Mouse (Mus musculus) C2C12 (cell line): Measurements from ENCODE around the gene Ikzf5. TPM values are rescaled to one million over a fixed set of nuclear protein-coding genes. Genes with fewer than 3 reads are reported as not detected.

Source experiments
- H3K27me3 ChIP-seq: one replicate; pipeline ENCODE4 v1.6.1; 2011; ENCODE audit not compliant: control insufficient read depth, insufficient read depth, insufficient read length
- H3K36me3 ChIP-seq: one replicate; pipeline ENCODE4 v1.6.1; 2011; ENCODE audit not compliant: control insufficient read depth, insufficient read depth
- H3K4me3 ChIP-seq: one replicate; pipeline ENCODE4 v1.5.1; 2011; ENCODE audit warnings: mild to moderate bottlenecking, control low read depth; ENCODE audit not compliant: poor library complexity, insufficient read depth, severe bottlenecking
- H3K79me2 ChIP-seq: one replicate; pipeline ENCODE4 v1.6.1; 2011; ENCODE audit not compliant: control insufficient read depth, insufficient read depth
- H3K79me3 ChIP-seq: one replicate; pipeline ENCODE4 v1.6.1; 2011; ENCODE audit warnings: low read depth, control low read depth
- H3ac ChIP-seq: one replicate; pipeline ENCODE3; 2011; ENCODE audit warnings: low read depth; ENCODE audit not compliant: control insufficient read depth, insufficient read length
- CEBPB ChIP-seq: IDR thresholded peaks from one replicate; pipeline ENCODE4 v1.6.1; 2011; ENCODE audit warnings: low read depth, mild to moderate bottlenecking, control low read depth, moderate library complexity
- CTCF ChIP-seq: IDR thresholded peaks from one replicate; pipeline ENCODE4 v1.5.1; 2011; ENCODE audit not compliant: control insufficient read depth, insufficient read depth, insufficient read length
- FOSL1 ChIP-seq: IDR thresholded peaks from one replicate; pipeline ENCODE4 v1.8.0; 2011; ENCODE audit warnings: mild to moderate bottlenecking, low read length; ENCODE audit not compliant: poor library complexity, insufficient read depth, severe bottlenecking
- MAX ChIP-seq: IDR thresholded peaks from one replicate; pipeline ENCODE4 v1.6.1; 2011; ENCODE audit warnings: mild to moderate bottlenecking, control low read depth
- MYOD1 ChIP-seq: IDR thresholded peaks from one replicate; pipeline ENCODE4 v1.6.1; 2011; ENCODE audit warnings: low read depth; ENCODE audit not compliant: control insufficient read depth, insufficient read length
- MYOG ChIP-seq: IDR thresholded peaks from one replicate; pipeline ENCODE4 v1.6.1; 2011; ENCODE audit not compliant: control insufficient read depth, insufficient read length; ENCODE audit errors: extremely low read depth
- USF1 ChIP-seq: IDR thresholded peaks from one replicate; pipeline ENCODE4 v1.6.1; 2011; ENCODE audit warnings: low read depth, mild to moderate bottlenecking, control low read depth, moderate library complexity
- polyA plus RNA-seq: library from polyadenylated mRNA; unstranded; fragments of >200 nt; fragmentation: generic; extraction: Trizol; gene quantifications from one replicate; pipeline ENCODE4 v1.2.1, GENCODE M21; 2012; ENCODE audit warnings: missing spikeins

Gene Ikzf5
- polyA plus RNA-seq, 1 experiment: 4.2 TPM

DNA sequence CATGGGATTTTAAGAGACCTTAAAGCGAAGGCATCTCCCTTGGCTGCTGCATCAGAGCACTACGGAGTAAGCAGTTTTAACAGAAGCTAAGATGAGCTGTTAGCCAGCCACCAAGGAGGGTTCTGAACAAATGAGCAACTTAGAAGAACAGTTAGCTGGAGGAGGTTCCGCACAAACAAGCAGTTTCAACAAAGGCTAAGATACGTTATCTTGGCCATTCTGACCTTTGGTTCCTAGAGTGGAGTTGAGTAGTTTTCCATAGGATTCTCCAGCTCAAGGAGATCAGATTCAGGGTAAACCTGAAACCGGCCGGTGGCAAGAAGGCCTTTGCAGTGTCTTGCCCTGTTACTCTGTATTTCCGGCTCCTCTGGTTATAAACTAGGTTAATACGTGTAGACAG, 46.2 kb downstream of the Ikzf5 start:
- peaks cover 21% of the 10 kb centered on the region for H3K36me3 ChIP-seq
- TF ChIP-seq MYOD1: no peak
- no peak for TF ChIP-seq USF1
- no peak for TF ChIP-seq MYOG
- TF ChIP-seq FOSL1: no peak
- no peak for TF ChIP-seq CTCF
- H3K27me3 ChIP-seq: no peaks in the 10 kb centered on the region
- H3K79me3 ChIP-seq: peaks cover 11% of the 10 kb centered on the region
- no peak overlapping the region for H3K4me3 ChIP-seq
- no peak overlapping the region for H3ac ChIP-seq
- peaks cover 19% of the 10 kb centered on the region for H3K79me2 ChIP-seq

DNA sequence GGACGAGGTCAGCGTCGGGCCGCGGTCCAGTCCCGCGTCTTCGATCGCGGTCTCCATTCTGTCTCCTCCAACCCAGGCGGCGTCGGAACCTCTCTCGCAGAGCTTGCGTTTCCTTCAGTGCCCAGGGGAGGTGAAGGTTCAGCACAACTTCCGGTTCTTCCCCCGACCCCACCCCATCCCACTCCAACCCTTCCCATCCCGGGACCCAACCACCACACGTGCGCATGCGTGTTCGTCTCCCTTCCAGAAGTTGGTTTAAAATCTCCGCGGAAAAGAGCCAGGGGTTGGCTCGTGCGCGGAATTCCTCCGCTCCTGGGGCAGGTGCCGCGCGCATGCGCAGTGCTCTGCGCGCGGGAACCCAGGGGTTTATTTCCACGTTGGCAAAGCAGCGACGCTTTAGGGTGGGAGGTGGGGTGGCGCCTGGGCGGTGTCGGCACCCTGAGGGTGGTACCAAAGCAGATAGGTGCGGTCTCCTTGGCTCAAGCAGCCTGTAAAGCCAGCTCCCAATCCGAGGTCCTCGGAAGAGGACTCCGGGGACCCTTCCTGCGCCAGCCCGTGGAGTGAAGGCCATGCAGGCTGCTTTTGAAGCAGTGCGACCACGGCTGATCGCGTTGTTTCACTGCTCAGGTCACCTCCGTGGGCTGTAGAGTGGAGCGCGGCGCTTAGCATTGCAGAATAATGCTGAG, 47.6 kb downstream of the Ikzf5 start, which contains the start of gene 2310057M21Rik:
2310057M21Rik (minus strand) TSS at position 145 of the 686 bp plus-strand sequence.
- TF ChIP-seq MAX (peak; percentile 84), MYOD1 (no peak), CEBPB (no peak)
- Histone ChIP-seq H3ac (peak within 1 kb of the TSS; percentile 79), H3K36me3 (peaks cover 34% of the 10 kb centered on the region), H3K27me3 (no peaks in the 10 kb centered on the region), H3K79me2 (peaks cover 19% of the 10 kb centered on the region), H3K79me3 (peaks cover 11% of the 10 kb centered on the region), H3K4me3 (peak within 1 kb of the TSS; percentile 59)

DNA sequence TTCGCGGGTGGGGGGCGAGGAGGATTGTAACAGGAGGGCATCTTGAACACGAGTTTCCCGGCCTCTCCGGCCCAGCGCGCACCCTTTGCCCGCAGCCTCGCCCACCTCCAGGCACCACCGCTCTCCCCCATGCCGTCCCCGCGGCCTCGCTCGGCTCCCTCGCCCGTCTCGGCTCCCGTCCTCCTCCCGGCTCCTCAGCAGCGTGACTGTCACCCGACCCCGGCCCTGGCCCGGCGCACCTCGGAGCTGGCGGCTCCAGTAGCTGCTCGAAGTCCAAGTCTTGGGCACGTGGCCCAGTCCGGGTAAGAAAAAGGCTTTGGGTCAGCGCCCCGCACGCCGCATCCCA, 48.1 kb downstream of the Ikzf5 start:
- peak overlapping the region; percentile 59 for H3K4me3 ChIP-seq
- TF ChIP-seq CTCF: no peak
- no peak for TF ChIP-seq FOSL1
- no peak for TF ChIP-seq CEBPB
- no peak for TF ChIP-seq MYOD1
- TF ChIP-seq USF1: no peak
- TF ChIP-seq MYOG: no peak
- no peak for TF ChIP-seq MAX

DNA sequence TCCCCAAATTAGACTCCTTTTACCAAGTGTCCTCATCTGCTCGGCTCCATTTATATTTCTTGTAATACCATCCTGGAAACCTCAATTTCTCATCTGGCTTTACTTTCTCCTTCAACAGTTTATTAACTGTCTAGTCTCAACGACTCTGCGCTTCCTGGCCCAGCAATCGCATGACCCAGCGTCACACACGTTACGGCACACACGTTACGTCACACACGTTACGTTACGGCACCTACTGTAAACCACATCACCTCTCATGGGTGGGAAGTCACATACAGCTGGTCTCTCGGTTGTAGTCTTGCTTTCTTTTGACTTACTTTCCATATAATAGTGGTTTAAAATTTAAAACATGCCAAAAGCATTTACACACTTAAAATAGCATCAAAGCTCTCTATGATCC, 54.2 kb downstream of the Ikzf5 start:
- no peak for TF ChIP-seq USF1
- TF ChIP-seq MYOD1: no peak
- no peak for TF ChIP-seq CTCF
- TF ChIP-seq MAX: no peak
- TF ChIP-seq CEBPB: no peak
- TF ChIP-seq FOSL1: no peak
- TF ChIP-seq MYOG: no peak
- no peak overlapping the region for H3ac ChIP-seq
- no peak overlapping the region for H3K4me3 ChIP-seq
- peaks cover 62% of the 10 kb centered on the region for H3K36me3 ChIP-seq
- peaks cover 6% of the 10 kb centered on the region for H3K79me2 ChIP-seq
- H3K27me3 ChIP-seq: no peaks in the 10 kb centered on the region
- H3K79me3 ChIP-seq: peaks cover 4% of the 10 kb centered on the region

More for the DNA sequence above, 48.1 kb downstream of the Ikzf5 start:
- no peaks in the 10 kb centered on the region for H3K27me3 ChIP-seq
- H3ac ChIP-seq: peak overlapping the region; percentile 79
- peaks cover 19% of the 10 kb centered on the region for H3K79me2 ChIP-seq
- peaks cover 11% of the 10 kb centered on the region for H3K79me3 ChIP-seq
- peaks cover 39% of the 10 kb centered on the region for H3K36me3 ChIP-seq

DNA sequence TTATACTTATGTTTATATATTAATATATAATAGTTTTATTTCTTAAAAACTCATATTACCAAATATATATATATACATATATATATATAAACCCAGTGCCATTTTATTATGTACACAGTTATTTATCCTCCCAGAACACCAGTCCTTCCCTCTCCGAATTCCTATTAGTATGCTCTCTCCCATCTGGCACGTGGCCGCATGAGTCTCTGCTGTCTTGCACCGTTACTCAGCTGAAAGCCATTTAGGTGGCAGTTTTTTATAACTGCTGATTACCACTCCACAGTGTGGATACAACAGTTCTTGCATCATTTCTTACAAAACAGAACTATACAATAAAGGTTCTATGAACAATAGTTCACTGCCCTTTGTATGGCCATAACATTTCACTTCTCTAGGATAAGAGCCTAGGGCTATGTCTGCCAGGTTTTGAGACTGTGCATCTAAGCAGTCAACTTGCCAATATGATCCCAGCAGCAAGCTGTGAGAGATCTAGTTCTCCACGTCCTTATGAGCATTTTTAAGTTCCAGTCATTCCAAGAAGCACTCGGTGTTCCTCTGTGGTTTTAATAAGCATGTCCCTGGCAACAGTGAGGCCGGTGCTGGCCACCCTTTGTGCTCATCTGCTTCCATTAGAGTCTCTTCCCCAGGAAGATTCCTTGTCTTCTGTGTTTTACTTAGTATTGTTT, 64.3 kb downstream of the Ikzf5 start:
- peaks cover 43% of the 10 kb centered on the region for H3K36me3 ChIP-seq
- H3ac ChIP-seq: no peak overlapping the region
- no peaks in the 10 kb centered on the region for H3K79me3 ChIP-seq
- no peak overlapping the region for H3K4me3 ChIP-seq
- TF ChIP-seq MYOG: no peak
- TF ChIP-seq MYOD1: no peak
- TF ChIP-seq USF1: no peak
- no peak for TF ChIP-seq MAX
- no peak for TF ChIP-seq FOSL1
- TF ChIP-seq CEBPB: no peak
- no peak for TF ChIP-seq CTCF
- H3K79me2 ChIP-seq: no peaks in the 10 kb centered on the region
- H3K27me3 ChIP-seq: no peaks in the 10 kb centered on the region

Other genes with a start within 250 kb of the Ikzf5 start
- 0.27 TPM for gene 5430419D17Rik, start 236.1 kb downstream of the Ikzf5 start, polyA plus RNA-seq
- gene Cuzd1, start 88.2 kb downstream of the Ikzf5 start, polyA plus RNA-seq: not detected
- 0.07 TPM for gene Fam24b, start 81.0 kb downstream of the Ikzf5 start, polyA plus RNA-seq
- not detected for gene Fam24a, start 76.7 kb downstream of the Ikzf5 start, polyA plus RNA-seq
- 12.3 TPM for gene 2310057M21Rik, start 47.8 kb downstream of the Ikzf5 start, polyA plus RNA-seq
- 26.7 TPM for gene Pstk, start 39.4 kb downstream of the Ikzf5 start, polyA plus RNA-seq
- 3.5 TPM for gene Acadsb, start 80 bp upstream of the Ikzf5 start, polyA plus RNA-seq
- 0.06 TPM for gene Hmx3, start 132.3 kb upstream of the Ikzf5 start, polyA plus RNA-seq
- gene Hmx2, start 138.3 kb upstream of the Ikzf5 start, polyA plus RNA-seq: 2.2 TPM
- 164 TPM for gene Bub3, start 149.7 kb upstream of the Ikzf5 start, polyA plus RNA-seq